Mouse (Mus musculus): ENCODE results near the gene Chgb. TPM values are rescaled to one million over a fixed set of nuclear protein-coding genes. Genes with fewer than 3 reads are reported as not detected.
A peak's percentile ranks its signal among the peaks of the same experiment; 100 is the strongest.

Gene Chgb
- polyA plus RNA-seq (2015; fragmentation: Nextera tagmentation; extraction: Ambion mirVana), result 0.18 and 0.19 TPM in 2 replicates

DNA sequence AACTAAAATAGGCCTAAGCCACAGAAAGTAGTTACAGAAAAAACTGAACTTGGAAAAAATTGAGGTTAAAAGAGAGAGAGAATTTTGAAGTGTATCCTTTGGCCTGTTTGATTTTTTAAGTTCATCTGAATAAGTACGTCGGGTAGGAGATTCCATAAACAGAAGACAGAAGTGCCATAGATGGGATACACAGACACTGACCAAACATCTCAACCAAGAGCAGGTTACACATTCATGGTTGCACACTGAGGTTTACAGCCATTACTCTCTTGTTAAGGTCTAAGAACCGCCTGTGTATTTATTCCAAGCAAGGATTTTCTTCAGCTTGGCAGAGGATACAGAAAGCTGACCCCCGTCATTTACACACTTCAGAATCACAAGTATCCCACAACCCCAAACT is at the start of gene Chgb:
TSS of gene Chgb (plus strand) at position 301 of the 400 bp plus-strand sequence.
- DNase-seq (ENCODE audit: low spot score), result no peak

DNA sequence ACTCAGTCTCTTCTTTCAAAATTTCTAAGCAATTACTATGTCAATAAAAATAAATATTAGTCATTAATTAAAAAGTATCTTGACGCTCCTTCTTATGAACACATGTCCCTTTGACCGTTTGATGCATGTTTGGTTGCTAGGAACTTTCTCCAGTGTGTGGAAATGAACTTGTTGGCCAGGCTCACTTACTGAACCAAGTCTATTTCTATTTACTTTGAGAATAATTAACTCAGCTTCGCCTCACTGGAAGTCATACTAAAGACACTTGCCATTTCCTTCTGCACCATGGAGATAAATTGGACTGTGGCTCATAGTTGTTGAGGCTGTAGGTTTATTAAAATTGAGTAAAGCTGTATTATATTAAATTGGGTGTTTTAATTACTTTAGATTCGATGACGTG is 48.1 kb upstream of the Chgb start:
- DNase-seq (ENCODE audit: low spot score), result no peak

DNA sequence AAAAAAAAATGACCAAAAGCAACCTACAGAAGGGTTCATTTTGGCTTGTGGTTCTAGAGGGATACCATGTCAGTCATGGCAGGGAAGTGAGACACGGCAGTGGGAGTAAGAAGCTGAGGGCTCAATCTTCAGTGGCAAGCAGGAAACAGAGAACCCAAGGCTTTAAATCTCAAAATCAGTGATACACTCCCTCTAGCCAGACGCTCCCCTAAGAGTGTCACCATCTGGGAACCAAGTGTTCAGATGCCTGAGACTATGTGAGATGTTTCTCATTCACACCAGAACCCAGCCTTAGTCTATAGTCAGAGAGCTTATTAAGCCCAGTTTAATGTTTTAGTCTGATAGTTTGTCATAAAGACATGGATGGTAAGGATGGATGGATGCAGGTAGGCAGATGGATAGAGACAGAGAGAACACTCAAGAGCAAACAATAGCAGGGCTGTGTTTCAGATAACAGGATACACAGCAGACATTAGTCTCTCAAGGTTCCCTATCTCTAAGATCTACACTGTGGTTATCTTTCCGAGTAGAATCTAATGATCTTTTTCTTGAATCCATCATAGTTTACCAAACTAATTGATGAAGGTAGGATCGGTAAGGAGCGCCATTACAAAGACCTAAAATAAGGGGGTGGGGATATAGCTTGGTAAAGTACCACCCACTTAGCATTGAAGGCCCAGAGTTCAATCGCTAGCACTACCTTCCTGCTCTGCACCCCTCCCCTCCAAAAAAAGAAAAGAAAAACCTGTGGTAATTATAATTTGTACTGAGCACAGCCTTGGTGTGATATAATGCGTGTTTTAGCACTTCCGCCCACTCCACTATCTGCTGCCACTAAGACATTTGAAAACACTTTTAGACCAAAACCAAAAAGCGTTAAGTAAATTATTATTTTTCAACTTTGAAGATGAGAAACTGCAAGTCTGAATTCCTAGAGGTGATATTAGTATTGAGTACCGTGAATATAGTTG is 47.2 kb upstream of the Chgb start:
- no peak for DNase-seq (ENCODE audit: low spot score)

DNA sequence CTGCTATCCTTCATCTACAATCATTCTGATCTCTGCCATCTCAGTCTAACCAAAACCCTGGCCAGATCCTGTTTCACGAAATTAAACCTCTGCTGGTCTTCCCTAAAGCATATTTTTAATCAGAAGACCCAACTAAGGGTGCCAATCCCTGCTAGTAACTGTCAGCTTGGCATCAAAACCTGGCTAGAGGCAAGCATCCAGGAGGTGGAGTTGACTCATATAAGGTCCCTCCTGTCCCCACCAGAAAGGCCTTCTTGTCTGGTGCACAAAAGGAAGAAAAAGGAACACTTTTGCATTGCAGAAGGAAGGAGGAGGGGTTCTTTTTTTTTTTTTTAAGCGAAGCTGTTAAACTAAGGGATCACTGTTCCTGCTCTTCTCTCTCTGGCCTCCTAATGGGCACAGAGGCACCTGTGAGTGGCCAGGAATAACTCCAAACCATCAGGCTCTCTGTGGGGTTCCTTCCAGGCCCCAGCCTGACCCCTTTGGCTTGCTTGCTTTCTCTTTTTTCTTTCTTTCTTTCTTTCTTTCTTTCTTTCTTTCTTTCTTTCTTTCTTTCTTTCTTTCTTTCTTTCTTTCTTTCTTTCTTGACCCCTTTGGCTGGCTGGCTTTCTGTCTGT is 42.2 kb upstream of the Chgb start:
- DNase-seq (ENCODE audit: low spot score), result no peak

DNA sequence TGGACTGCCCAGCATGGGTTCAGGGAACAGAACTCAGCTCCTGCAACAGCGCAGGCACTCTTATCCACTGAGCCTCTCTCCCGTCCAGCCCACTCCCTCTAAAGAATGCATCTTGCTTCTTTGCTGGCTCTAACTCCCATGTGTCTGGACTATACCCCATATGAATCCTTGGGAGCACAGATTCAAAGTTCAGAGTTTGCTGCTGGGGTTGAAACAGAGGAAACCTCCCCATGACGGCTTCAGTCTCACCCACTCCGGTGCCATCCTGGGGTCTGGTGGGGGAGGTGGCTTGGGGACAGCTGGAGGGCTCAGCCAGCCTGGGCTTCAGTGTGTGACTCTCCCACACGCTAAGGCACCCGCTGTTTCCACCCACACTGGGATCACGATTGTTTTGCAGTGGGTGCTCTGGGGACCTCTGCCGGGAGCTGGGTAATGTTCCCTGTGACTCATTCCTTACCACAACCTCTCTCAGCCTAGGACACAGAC is 39.2 kb upstream of the Chgb start:
- DNase-seq (ENCODE audit: low spot score), result no peak

DNA sequence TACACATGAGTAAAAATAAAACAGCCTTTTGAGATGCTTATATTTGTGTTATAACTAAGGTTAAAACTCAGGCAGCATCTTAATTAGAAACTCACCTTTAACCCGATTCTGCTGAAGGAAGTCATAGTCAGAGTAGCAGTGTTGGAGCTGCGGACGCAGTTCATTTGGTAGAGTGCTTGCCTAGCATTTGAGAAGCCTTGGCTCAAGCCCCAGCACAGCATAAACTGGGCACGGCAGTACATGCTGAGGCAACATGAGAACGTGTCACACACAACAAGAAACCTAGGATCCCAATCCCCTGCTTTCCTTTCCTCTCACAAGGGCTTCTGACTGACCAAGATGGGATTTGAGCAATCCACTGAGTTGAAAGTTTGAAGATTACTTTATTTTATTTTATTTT is 36.2 kb upstream of the Chgb start:
- DNase-seq (ENCODE audit: low spot score), result no peak

DNA sequence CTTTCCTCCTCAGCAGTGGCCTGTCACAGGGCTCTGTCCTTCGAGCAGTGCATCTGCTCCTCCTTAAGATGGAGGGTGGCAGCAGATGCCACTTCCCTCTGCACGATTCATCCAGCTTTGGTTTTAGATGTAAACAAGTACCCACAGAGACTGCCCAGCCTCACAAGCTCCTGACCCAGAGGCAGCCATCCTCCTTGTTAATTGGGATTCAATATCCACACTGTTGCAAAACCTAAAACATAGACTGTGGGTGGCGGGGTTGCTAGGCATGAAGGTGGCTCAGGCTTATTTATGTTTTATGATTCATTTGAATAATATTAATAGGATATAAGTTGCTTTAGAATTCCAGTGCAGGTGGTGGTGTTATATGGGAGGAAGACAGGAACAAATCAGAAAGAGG is 35.0 kb upstream of the Chgb start:
- DNase-seq (ENCODE audit: low spot score), result no peak

DNA sequence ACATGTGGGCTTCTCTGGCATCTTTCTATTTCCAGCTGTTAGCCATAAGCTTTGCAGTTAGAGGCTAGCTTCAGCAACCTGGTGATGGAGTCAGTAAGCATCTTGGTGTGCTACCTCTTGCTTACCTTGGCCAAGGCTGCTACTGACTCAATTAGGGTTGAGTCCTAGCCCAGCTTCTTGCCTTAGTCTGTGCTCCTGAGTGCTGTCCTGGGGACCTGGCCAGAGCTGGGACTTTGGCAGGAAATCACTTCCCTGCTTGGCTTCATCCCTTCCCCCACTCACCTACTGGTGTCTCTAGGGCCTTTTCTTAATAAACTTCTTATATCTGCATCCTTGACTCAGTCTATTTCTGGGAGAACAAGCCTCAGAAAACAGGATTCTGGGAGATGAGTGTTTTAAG is 30.4 kb upstream of the Chgb start:
- DNase-seq (ENCODE audit: low spot score), result no peak

DNA sequence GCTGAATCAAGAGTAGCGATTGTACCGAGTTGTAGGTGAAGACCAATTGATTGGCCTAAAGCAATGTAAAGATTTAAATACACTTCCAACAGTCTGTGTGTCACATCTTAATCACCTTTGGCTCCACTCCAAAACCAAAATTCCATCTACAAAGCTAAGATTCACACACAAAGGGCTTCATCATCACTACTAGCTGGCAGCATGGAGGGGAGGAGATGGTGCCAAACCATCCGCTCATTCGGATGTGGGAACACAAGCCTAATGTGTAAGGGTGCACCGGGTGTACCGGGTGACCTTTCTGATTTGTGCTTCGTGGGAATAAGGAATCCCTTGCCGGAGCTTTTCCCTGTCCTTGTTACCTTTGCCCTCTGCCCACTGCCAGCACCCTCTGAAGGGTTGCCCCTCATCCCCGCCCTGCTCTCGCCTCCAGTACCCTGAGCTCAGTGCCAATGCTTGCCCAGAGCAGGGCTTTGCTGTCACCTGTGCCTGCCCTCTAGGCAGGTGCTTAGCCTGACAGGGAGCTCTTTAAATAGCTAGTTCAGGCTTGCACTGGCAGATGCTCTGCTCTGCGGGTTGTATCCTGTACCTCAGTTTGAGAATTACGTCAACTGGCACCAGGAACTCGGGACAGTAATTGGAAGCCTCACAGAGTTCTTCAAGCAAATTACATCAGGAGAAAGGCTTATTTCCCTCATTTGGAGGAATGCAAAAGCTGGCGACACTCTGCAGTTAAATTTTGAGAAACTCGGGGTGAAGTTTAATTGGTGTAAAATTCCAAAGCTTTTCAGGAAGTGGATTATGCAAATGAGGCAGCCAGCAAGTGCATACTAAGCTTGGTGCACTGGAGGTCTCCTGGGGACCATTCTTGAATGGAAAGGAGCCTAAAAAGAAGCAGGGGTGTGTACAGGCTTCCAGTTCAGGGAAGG is 29.7 kb upstream of the Chgb start:
- DNase-seq (ENCODE audit: low spot score), result no peak

DNA sequence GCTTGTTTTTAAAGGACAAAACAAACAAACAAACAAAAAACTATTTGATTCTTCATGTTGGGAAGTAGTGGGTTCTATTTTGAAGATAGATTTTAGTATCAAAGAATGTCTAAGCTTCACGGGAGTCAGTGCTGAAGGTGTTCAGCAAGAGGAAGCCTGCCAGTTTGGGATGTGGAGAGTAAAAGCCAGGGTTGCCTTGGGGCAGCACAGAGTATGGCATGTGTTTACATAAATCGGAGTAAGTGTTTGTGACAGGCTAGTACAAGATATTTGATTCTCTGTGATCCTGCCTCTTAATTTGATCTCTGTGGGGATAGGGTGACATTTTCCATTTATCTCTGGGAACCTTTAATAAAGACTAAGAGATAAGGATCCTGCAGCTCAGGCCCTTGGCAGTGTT is 28.7 kb upstream of the Chgb start:
- no peak for DNase-seq (ENCODE audit: low spot score)

DNA sequence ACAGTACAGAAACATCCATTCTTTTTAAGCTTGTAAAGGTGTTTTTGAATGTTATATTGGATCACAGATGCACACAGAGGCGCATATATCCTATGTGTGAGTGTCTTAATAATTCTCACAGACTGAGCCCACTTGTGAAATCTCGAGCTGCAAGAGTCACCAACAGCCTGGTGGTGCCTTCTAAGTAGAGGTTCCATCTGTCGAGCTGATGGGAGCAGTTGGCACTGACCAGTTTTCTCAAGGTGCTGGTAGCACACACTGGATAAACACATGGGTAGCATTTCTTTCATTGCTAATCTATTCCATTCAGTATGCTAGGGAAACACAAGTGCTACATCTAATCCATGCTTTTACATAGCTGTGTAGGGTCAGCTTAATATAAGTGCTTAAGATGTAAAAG is 27.9 kb upstream of the Chgb start:
- DNase-seq (ENCODE audit: low spot score), result no peak

DNA sequence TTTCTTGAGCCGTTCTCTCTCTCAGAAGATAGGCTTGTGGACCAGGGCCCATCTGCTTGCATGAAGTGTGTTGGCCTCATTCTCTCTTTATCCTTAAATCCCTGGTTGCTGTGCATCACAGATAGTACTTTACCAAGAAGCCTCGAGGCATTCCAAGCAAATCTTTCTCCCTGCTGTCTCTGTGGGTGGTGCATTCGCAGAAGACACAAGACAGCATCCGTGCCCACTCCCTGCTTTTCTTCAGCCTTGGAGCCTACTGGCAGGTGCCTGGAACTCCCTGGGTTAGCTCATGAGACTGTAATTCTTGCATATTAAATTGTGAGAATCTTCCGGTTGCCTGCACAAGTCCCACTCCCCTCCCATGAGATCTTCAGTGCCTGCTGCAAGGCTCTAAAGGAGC is 23.2 kb upstream of the Chgb start:
- DNase-seq (ENCODE audit: low spot score), result no peak

DNA sequence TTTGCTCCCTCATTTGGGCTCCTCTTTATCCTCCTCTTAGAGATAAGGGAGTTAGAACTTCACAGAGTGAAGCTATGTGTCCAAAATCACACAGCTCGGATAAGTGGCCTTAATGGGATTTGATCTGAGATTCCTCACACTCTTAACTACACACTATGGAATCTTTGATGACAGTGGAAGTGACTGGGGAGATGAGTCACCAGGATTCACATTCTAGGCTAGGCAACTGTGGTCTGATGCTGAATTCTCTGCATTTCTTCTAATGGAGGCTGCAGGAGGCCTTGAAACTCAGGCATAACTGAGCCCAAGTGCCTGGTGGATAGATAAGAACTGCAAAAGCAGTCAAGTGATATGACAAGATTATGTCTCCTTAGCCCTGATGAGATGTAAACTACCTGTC is 10.3 kb upstream of the Chgb start:
- DNase-seq (ENCODE audit: low spot score), result no peak

DNA sequence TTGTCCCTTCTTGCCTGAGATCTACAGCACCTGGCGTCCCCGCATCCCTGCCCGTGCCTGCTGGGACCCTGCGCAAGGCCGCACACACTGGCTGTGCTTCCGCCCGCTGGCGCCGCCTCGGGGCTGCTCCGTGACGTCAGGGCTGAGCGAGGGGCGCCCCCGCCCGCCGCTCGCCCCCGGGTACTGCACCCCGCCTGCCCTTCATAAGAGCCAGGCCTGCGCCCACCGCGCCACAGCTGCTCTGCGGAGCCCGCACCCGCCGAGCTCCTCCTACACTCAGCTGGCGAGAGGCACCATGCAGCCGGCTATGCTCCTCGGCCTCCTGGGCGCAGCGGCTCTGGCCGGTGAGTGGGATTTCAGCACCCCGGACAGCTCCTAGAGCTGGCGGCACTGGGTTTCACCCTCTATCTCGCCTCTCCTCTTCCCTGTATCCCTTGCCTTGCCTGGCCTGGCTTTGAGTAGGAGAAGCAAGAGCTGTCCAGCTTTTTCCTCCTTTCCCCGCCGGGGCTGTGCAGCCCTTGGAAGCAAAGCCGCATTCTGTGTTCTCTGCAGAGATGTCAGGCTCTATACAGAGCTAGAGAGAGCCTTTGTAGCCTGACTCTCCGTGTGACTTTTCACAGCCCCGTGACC is 476 bp downstream of the Chgb start:
- DNase-seq (ENCODE audit: low spot score), result peak; percentile 81

DNA sequence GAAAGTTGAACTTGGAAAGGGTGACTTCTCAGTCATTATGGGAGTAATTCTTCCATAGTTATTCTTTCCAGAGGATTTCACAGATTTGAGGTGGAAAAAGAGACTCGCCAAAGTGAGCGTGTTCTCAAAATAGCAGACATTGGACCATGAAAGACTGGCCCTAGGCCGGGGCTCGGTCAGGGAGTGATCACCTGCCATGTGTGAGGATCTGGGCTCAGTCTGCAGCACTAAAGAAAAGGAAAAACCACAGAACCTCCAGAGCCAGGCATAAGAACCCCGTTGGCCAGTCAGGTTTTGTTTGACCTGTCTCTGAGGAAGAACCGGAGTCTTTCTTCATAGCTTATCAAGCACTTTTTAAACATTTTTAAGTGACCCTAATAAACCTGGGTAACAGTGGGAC is 3.0 kb downstream of the Chgb start:
- no peak for DNase-seq (ENCODE audit: low spot score)

DNA sequence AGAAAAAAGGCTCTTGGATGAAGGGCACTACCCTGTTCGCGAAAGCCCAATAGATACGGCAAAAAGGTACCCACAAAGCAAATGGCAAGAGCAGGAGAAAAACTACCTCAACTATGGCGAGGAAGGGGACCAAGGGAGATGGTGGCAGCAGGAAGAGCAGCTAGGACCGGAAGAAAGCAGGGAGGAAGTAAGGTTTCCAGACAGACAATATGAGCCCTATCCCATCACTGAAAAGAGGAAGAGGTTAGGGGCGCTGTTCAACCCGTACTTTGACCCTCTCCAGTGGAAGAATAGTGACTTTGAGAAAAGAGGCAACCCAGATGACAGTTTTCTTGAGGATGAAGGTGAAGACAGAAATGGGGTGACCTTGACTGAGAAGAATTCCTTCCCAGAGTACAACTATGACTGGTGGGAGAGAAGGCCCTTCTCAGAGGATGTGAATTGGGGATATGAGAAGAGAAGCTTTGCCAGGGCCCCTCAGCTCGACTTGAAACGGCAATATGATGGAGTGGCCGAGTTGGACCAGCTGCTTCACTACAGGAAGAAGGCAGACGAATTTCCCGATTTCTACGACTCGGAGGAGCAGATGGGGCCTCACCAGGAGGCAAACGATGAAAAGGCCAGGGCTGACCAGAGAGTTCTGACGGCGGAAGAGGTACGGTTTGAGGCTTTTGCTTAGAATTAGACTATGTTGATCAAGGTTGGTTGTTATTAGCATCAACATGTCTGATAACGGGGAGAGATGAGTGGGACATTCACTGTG is 12.5 kb downstream of the Chgb start:
- DNase-seq (ENCODE audit: low spot score), result no peak

DNA sequence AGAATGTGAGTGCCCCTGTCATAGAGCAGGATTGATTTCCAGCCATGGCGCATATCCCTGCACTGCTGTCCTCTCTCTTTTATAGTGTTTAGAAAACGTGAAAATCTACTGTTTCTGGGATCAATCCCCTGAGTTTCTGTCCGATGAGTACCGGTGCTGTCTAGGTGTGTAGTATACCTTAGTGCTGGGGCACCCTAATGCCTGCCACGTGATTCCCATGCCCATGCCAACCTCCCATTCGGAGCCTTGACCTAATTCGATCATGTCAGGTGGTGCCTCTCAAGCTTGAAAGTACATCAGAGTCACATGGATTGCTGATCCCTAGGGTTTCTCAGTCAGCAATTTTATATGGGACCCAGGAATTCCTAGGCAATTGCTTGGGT is 13.1 kb downstream of the Chgb start:
- DNase-seq (ENCODE audit: low spot score), result no peak

DNA sequence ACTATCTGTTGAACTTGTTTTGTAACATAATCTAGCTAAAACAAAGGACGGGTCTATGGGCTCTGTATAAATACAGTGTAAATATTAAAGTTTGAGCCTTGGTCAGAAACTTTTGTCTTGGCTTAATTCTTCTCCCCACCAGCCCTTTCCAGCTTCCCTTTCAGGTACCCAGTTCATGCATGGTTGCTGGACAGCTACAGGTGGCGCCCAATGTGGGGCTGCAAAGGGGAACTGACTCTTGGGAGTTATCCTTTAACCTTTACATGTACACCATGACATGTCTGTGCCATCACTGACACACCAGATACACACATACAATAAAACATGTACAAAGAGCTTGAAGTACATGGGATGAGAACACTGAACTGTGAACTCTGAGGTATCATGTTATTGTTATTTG is 21.9 kb downstream of the Chgb start:
- no peak for DNase-seq (ENCODE audit: low spot score)

DNA sequence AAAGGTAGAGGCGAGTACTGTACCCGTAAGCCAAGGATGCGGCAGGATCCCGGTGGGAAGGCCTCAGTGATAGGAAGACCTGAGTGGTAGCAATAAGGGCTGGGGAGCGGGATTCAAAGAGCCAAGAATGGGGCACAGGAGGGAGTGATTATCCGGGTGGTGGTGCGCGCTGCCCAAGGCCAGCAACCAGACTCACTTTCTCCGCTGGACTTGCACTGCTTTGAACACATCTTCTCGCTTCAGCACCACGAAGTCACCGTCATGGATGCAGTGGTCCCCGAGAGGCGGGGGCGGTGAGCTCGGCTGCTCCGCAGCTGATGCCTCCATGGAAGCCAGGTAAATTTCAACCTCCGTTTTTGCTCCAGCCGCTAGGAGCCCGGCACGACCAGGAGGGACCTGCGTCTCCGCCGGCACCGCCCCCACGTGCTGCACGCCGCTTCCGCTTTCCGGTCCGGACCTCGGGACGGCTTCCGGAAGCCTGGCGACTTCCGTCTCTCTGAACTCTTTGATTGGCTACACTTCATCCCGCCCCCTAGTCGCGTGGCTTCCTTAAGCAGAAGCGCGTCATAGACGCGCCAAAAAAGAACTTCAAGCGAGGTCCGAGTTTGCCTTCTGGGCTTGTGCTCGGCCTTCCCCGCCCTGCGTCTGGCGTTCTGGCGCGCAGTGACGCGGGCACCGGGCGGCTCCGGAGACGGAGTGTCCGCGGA is 34.7 kb downstream of the Chgb start, which contains the start of the genes Trmt6 and Mcm8:
TSS of gene Trmt6 (minus strand) at position 448 of the 707 bp plus-strand sequence.
TSS of gene Mcm8 (plus strand) at position 534 of the 707 bp plus-strand sequence.
- DNase-seq (ENCODE audit: low spot score), result peak; percentile 96

Measured in thymus, postnatal 0 days (tissue).